Mouse (Mus musculus): Measurements from ENCODE around the gene Rdm1. TPM values are rescaled to one million over a fixed set of nuclear protein-coding genes. Genes with fewer than 3 reads are reported as not detected.

Gene Rdm1
- polyA plus RNA-seq, 1 experiment from 2014 or later = 35.5 TPM

GRCm38 (mm10) chr11:101667871-101668532 lies 41.0 kb downstream of the Rdm1 start:
- Histone ChIP-seq H3K4me3 (ENCODE audit: low read depth, low read length) (peak overlapping the region; percentile 2; the same call in 1 of the 2 replicates), H3K9me3 (ENCODE audit: control insufficient read depth, low read length) (no peaks in the 10 kb centered on the region), H3K4me2 (replicated peaks; ENCODE audit: low read depth, low read length) (peak overlapping the region; percentile 14; the same call in 1 of the 2 replicates), H3K27ac (ENCODE audit: low read depth, low read length) (0 out of 2 replicates have a peak overlapping the region, but pooled peaks have one; percentile 17), H3K36me3 (ENCODE audit: control insufficient read depth, insufficient read depth, low read length) (no peaks in the 10 kb centered on the region), H3K27me3 (ENCODE audit: control insufficient read depth, insufficient read depth, low read length) (peaks cover 4% of the 10 kb centered on the region; the same call in 1 of the 2 replicates), H3K9ac (ENCODE audit: low read depth, low read length) (0 out of 2 replicates have a peak overlapping the region, but pooled peaks have one; percentile 3), H3K4me1 (replicated peaks; ENCODE audit: control insufficient read depth, insufficient read depth, low read length) (0 out of 2 replicates have a peak, but pooled peaks cover 2% of the 10 kb centered on the region)
- no peak for ATAC-seq (ENCODE audit: low FRiP score)
- DNase-seq (ENCODE audit: low spot score) = no peak
- 77% methylated on average over 14 of the region's 14 CpGs for WGBS

- H3K4me2 ChIP-seq (replicated peaks; ENCODE audit: low read depth, low read length) = peak overlapping the region; percentile 14; the same call in 1 of the 2 replicates
- 45% methylated on average over 12 of the region's 13 CpGs for WGBS
- DNase-seq (ENCODE audit: low spot score) = no peak
- 0 out of 2 replicates have a peak, but pooled peaks cover 2% of the 10 kb centered on the region for H3K4me1 ChIP-seq (replicated peaks; ENCODE audit: control insufficient read depth, insufficient read depth, low read length)
- H3K9ac ChIP-seq (ENCODE audit: low read depth, low read length) = 0 out of 2 replicates have a peak overlapping the region, but pooled peaks have one; percentile 7
- H3K27ac ChIP-seq (ENCODE audit: low read depth, low read length) = 0 out of 2 replicates have a peak overlapping the region, but pooled peaks have one; percentile 17
- no peak for ATAC-seq (ENCODE audit: low FRiP score)
- H3K4me3 ChIP-seq (ENCODE audit: low read depth, low read length) = no peak overlapping the region
- no peaks in the 10 kb centered on the region for H3K9me3 ChIP-seq (ENCODE audit: control insufficient read depth, low read length)
- peaks cover 4% of the 10 kb centered on the region; the same call in 1 of the 2 replicates for H3K27me3 ChIP-seq (ENCODE audit: control insufficient read depth, insufficient read depth, low read length)
- no peaks in the 10 kb centered on the region for H3K36me3 ChIP-seq (ENCODE audit: control insufficient read depth, insufficient read depth, low read length)
Observed at GRCm38 (mm10) chr11:101668546-101669261, 41.7 kb downstream of the Rdm1 start.

GRCm38 (mm10) chr11:101670334-101670733 lies 43.3 kb downstream of the Rdm1 start:
- DNase-seq (ENCODE audit: low spot score) (no peak), ATAC-seq (ENCODE audit: low FRiP score) (no peak)
- no peaks in the 10 kb centered on the region for H3K36me3 ChIP-seq (ENCODE audit: control insufficient read depth, insufficient read depth, low read length)
- H3K4me2 ChIP-seq (replicated peaks; ENCODE audit: low read depth, low read length) = no peak overlapping the region
- 93% methylated on average over 1 of the region's 1 CpGs for WGBS
- H3K9me3 ChIP-seq (ENCODE audit: control insufficient read depth, low read length) = no peaks in the 10 kb centered on the region
- peaks cover 4% of the 10 kb centered on the region; the same call in 1 of the 2 replicates for H3K27me3 ChIP-seq (ENCODE audit: control insufficient read depth, insufficient read depth, low read length)
- no peak overlapping the region for H3K4me3 ChIP-seq (ENCODE audit: low read depth, low read length)
- no peak overlapping the region for H3K9ac ChIP-seq (ENCODE audit: low read depth, low read length)
- H3K27ac ChIP-seq (ENCODE audit: low read depth, low read length) = no peak overlapping the region
- H3K4me1 ChIP-seq (replicated peaks; ENCODE audit: control insufficient read depth, insufficient read depth, low read length) = 0 out of 2 replicates have a peak, but pooled peaks cover 2% of the 10 kb centered on the region

GRCm38 (mm10) chr11:101671255-101671654 lies 44.3 kb downstream of the Rdm1 start:
- Histone ChIP-seq H3K4me1 (replicated peaks; ENCODE audit: control insufficient read depth, insufficient read depth, low read length) (0 out of 2 replicates have a peak, but pooled peaks cover 2% of the 10 kb centered on the region), H3K9ac (ENCODE audit: low read depth, low read length) (no peak overlapping the region), H3K9me3 (ENCODE audit: control insufficient read depth, low read length) (no peaks in the 10 kb centered on the region), H3K36me3 (ENCODE audit: control insufficient read depth, insufficient read depth, low read length) (no peaks in the 10 kb centered on the region), H3K4me2 (replicated peaks; ENCODE audit: low read depth, low read length) (no peak overlapping the region), H3K27ac (ENCODE audit: low read depth, low read length) (no peak overlapping the region), H3K4me3 (ENCODE audit: low read depth, low read length) (no peak overlapping the region), H3K27me3 (ENCODE audit: control insufficient read depth, insufficient read depth, low read length) (peaks cover 4% of the 10 kb centered on the region; the same call in 1 of the 2 replicates)
- DNase-seq (ENCODE audit: low spot score) (no peak), ATAC-seq (ENCODE audit: low FRiP score) (no peak)
- 90% methylated on average over 4 of the region's 4 CpGs for WGBS

DNA sequence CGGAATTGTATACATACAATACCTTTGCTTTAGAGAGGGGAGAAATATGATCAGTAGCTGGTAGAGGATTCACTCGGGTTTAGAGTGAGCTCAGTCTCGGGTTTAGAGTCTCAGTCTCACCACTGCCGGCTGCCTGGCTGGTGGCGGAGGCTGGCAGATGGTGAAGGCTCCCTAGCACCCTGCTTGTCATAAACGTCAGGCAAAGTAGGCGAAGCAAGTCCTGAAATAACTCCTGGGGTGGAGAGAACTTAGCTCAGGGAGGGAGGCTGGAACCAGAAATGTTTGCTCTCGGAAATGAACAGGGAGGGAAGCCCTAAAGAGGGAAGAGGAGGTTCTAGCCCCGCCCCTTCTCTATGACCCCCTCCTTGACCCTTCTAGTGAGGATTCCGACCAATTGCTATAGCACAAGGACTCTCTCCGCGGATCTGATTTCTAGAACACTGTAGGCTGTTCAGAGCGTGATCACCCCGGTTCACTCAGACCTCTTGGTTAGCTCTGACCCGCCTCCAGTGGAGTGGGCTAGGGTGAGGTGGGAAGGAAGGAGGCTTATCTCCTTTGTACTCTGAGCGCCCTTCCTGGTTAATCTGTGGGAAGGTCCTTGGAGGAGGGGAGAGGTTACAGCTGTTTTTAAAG lies 46.1 kb downstream of the Rdm1 start:
- Histone ChIP-seq H3K4me1 (replicated peaks; ENCODE audit: control insufficient read depth, insufficient read depth, low read length) (no peaks in the 10 kb centered on the region), H3K9me3 (ENCODE audit: control insufficient read depth, low read length) (no peaks in the 10 kb centered on the region), H3K27me3 (ENCODE audit: control insufficient read depth, insufficient read depth, low read length) (no peaks in the 10 kb centered on the region), H3K4me3 (ENCODE audit: low read depth, low read length) (no peak overlapping the region), H3K9ac (ENCODE audit: low read depth, low read length) (no peak overlapping the region), H3K36me3 (ENCODE audit: control insufficient read depth, insufficient read depth, low read length) (no peaks in the 10 kb centered on the region), H3K4me2 (replicated peaks; ENCODE audit: low read depth, low read length) (no peak overlapping the region), H3K27ac (ENCODE audit: low read depth, low read length) (no peak overlapping the region)
- ATAC-seq (ENCODE audit: low FRiP score) (no peak), DNase-seq (ENCODE audit: low spot score) (no peak)
- 47% methylated on average over 16 of the region's 16 CpGs for WGBS

- Histone ChIP-seq H3K36me3 (ENCODE audit: control insufficient read depth, insufficient read depth, low read length) (no peaks in the 10 kb centered on the region), H3K4me2 (replicated peaks; ENCODE audit: low read depth, low read length) (no peak overlapping the region), H3K9ac (ENCODE audit: low read depth, low read length) (no peak overlapping the region), H3K4me3 (ENCODE audit: low read depth, low read length) (no peak overlapping the region), H3K9me3 (ENCODE audit: control insufficient read depth, low read length) (no peaks in the 10 kb centered on the region), H3K27ac (ENCODE audit: low read depth, low read length) (no peak overlapping the region), H3K4me1 (replicated peaks; ENCODE audit: control insufficient read depth, insufficient read depth, low read length) (no peaks in the 10 kb centered on the region), H3K27me3 (ENCODE audit: control insufficient read depth, insufficient read depth, low read length) (no peaks in the 10 kb centered on the region)
- ATAC-seq (ENCODE audit: low FRiP score) (no peak), DNase-seq (ENCODE audit: low spot score) (no peak)
- WGBS = 80% methylated on average over 5 of the region's 5 CpGs
Observed at GRCm38 (mm10) chr11:101674106-101674505, 47.1 kb downstream of the Rdm1 start.

- Histone ChIP-seq H3K4me1 (replicated peaks; ENCODE audit: control insufficient read depth, insufficient read depth, low read length) (no peaks in the 10 kb centered on the region), H3K9ac (ENCODE audit: low read depth, low read length) (no peak overlapping the region), H3K4me2 (replicated peaks; ENCODE audit: low read depth, low read length) (no peak overlapping the region), H3K27me3 (ENCODE audit: control insufficient read depth, insufficient read depth, low read length) (no peaks in the 10 kb centered on the region), H3K27ac (ENCODE audit: low read depth, low read length) (no peak overlapping the region), H3K9me3 (ENCODE audit: control insufficient read depth, low read length) (no peaks in the 10 kb centered on the region), H3K36me3 (ENCODE audit: control insufficient read depth, insufficient read depth, low read length) (no peaks in the 10 kb centered on the region), H3K4me3 (ENCODE audit: low read depth, low read length) (no peak overlapping the region)
- 94% methylated on average over 4 of the region's 4 CpGs for WGBS
- DNase-seq (ENCODE audit: low spot score) (no peak), ATAC-seq (ENCODE audit: low FRiP score) (no peak)
Observed at GRCm38 (mm10) chr11:101675349-101675748, 48.4 kb downstream of the Rdm1 start.

DNA sequence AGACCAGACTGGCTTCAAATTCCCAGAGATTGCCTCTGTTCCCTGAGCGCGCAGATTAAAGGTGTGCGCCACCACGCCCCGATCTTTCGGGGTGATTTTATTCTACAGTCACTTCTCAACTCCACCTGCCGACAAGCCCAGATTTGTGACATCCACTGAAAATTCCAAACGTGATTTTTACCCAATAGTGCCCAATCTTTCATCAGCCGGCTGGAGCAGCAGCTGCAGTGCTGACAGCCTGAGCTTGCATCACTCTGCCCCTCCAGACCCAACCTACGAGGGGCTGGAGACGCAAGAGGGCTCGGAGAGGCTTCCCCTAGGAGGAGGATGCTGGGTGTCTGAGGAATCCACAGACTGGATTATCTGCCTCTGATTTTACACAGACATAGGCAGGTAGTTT lies 50.7 kb downstream of the Rdm1 start:
- H3K27ac ChIP-seq (ENCODE audit: low read depth, low read length) = no peak overlapping the region

More for the DNA sequence above, 50.7 kb downstream of the Rdm1 start:
- DNase-seq (ENCODE audit: low spot score) = no peak
- Histone ChIP-seq H3K9me3 (ENCODE audit: control insufficient read depth, low read length) (no peaks in the 10 kb centered on the region), H3K36me3 (ENCODE audit: control insufficient read depth, insufficient read depth, low read length) (no peaks in the 10 kb centered on the region), H3K4me1 (replicated peaks; ENCODE audit: control insufficient read depth, insufficient read depth, low read length) (no peaks in the 10 kb centered on the region; the same call in 1 of the 2 replicates), H3K4me2 (replicated peaks; ENCODE audit: low read depth, low read length) (no peak overlapping the region), H3K9ac (ENCODE audit: low read depth, low read length) (no peak overlapping the region), H3K27me3 (ENCODE audit: control insufficient read depth, insufficient read depth, low read length) (no peaks in the 10 kb centered on the region), H3K4me3 (ENCODE audit: low read depth, low read length) (no peak overlapping the region)
- WGBS = 80% methylated on average over 12 of the region's 12 CpGs
- ATAC-seq (ENCODE audit: low FRiP score) = no peak
